Mouse (Mus musculus): ENCODE data around the gene Tlr9. TPM values are rescaled to one million over a fixed set of nuclear protein-coding genes. Genes with fewer than 3 reads are reported as not detected.

Tlr9 gene
- polyA plus RNA-seq, 1 experiment from 2014 or later = 0.05 TPM

DNA sequence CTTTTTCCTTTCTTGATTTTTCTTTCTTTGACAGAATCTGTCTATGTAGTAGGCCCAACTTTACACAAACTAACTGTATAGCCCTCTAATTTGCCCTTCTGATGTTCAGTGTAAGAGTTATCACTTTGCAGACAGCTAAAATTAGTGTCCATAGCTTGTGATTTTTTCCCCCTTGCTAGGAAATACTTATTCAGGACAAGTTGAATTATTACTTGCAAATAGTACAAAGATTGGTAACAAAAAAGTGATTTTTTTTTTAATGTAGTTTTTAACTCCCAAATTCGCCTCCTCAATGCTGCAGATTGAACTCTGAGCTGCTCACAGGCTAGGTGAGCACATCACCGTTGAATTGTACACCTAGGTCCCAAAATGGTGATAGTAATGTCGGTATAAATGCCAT lies 42.4 kb upstream of the Tlr9 start:
- Histone ChIP-seq H3K36me3 (ENCODE audit: control insufficient read depth, insufficient read depth, low read length) (peaks cover 32% of the 10 kb centered on the region), H3K4me3 (ENCODE audit: low read depth, low read length) (no peak overlapping the region), H3K27me3 (ENCODE audit: control insufficient read depth, insufficient read depth, low read length) (no peaks in the 10 kb centered on the region), H3K4me1 (replicated peaks; ENCODE audit: control insufficient read depth, insufficient read depth) (no peaks in the 10 kb centered on the region), H3K9me3 (ENCODE audit: control insufficient read depth, low read length) (no peaks in the 10 kb centered on the region), H3K9ac (ENCODE audit: low read length) (no peak overlapping the region), H3K4me2 (replicated peaks; ENCODE audit: low read depth) (no peak overlapping the region), H3K27ac (replicated peaks) (no peak overlapping the region)
- 89% methylated on average over 3 of the region's 3 CpGs for WGBS
- TF ChIP-seq EP300 (optimal IDR thresholded peaks at IDR 0.05) = no peak
- no peak for TF ChIP-seq CTCF (IDR thresholded peaks at IDR 0.05; ENCODE audit: low read depth)
- DNase-seq (ENCODE audit: low spot score) (no peak), ATAC-seq (ENCODE audit: low FRiP score, low TSS enrichment) (no peak)

DNA sequence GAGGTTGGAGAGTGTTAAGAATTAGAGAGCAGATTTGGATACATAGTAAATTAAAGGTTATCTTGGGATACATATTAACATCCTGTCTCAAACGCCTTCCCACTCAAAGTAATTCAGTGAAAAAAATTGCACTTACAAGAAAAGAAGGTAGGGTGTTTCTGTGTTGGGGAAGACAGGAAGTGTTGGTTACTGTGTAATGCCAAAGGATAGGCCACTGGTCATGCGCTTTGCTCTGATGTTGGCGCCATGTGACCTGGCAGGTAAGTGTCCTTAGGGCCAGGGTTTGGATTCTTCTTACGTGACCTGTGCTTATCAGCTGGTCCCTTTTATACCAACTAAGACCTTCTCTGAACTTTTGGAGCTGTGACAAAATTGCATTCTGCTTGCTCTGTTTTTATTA lies 40.3 kb upstream of the Tlr9 start:
- DNase-seq (ENCODE audit: low spot score) (no peak), ATAC-seq (ENCODE audit: low FRiP score, low TSS enrichment) (no peak)
- no peaks in the 10 kb centered on the region for H3K27me3 ChIP-seq (ENCODE audit: control insufficient read depth, insufficient read depth, low read length)
- H3K4me3 ChIP-seq (ENCODE audit: low read depth, low read length) = no peak overlapping the region
- no peak overlapping the region for H3K27ac ChIP-seq (replicated peaks)
- no peaks in the 10 kb centered on the region for H3K9me3 ChIP-seq (ENCODE audit: control insufficient read depth, low read length)
- H3K4me1 ChIP-seq (replicated peaks; ENCODE audit: control insufficient read depth, insufficient read depth) = no peaks in the 10 kb centered on the region
- TF ChIP-seq CTCF (IDR thresholded peaks at IDR 0.05; ENCODE audit: low read depth) (no peak), EP300 (optimal IDR thresholded peaks at IDR 0.05) (no peak)
- 89% methylated on average over 4 of the region's 4 CpGs for WGBS
- no peak overlapping the region for H3K4me2 ChIP-seq (replicated peaks; ENCODE audit: low read depth)
- peaks cover 44% of the 10 kb centered on the region for H3K36me3 ChIP-seq (ENCODE audit: control insufficient read depth, insufficient read depth, low read length)
- no peak overlapping the region for H3K9ac ChIP-seq (ENCODE audit: low read length)

DNA sequence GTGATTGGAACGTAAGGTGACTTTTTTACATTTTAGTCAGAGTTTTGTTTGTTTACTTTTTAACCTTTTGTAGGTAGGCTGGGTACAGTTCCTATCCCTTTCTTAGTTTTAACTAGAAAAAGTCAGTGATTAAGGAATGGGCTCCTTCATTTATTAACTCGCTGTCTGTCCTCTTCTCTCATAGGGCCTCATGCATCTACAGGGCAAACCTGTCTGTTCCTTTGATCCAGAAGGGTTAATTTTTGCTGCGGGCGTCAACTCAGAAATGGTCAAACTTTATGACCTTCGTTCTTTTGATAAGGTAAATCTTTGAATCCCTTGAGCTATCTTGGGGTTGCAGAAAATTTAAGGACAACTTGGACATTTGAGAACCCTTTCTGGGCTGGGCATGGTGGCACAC lies 38.4 kb upstream of the Tlr9 start:
- no peaks in the 10 kb centered on the region for H3K4me1 ChIP-seq (replicated peaks; ENCODE audit: control insufficient read depth, insufficient read depth)
- WGBS = 80% methylated on average over 5 of the region's 5 CpGs

DNA sequence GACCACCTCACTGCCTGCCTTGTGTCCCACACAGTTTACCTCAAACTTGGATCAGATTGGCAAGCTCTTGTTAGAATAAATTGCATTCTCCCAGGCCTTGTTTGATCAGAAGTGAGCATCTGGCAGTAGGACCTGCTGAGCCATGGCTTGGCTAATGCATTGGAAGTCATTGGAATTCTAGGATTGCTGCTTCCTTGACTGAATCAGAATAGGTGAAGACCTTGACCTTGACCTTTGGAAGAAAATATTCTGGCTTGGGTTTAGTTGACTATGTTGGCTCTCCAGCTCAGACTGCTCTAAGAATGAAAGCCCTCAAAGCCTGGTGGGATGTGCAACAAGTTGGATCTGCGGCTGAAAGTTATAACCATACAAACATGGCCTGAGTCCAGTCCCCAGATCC lies 31.0 kb upstream of the Tlr9 start:
- WGBS = 90% methylated on average over 1 of the region's 1 CpGs
- no peak overlapping the region for H3K4me3 ChIP-seq (ENCODE audit: low read depth, low read length)
- no peak overlapping the region for H3K9ac ChIP-seq (ENCODE audit: low read length)
- no peaks in the 10 kb centered on the region for H3K4me1 ChIP-seq (replicated peaks; ENCODE audit: control insufficient read depth, insufficient read depth)
- H3K4me2 ChIP-seq (replicated peaks; ENCODE audit: low read depth) = no peak overlapping the region
- H3K27ac ChIP-seq (replicated peaks) = no peak overlapping the region
- ATAC-seq (ENCODE audit: low FRiP score, low TSS enrichment) = no peak
- no peaks in the 10 kb centered on the region for H3K9me3 ChIP-seq (ENCODE audit: control insufficient read depth, low read length)
- no peaks in the 10 kb centered on the region for H3K27me3 ChIP-seq (ENCODE audit: control insufficient read depth, insufficient read depth, low read length)
- no peak for TF ChIP-seq CTCF (IDR thresholded peaks at IDR 0.05; ENCODE audit: low read depth)
- TF ChIP-seq EP300 (optimal IDR thresholded peaks at IDR 0.05) = no peak
- peaks cover 42% of the 10 kb centered on the region for H3K36me3 ChIP-seq (ENCODE audit: control insufficient read depth, insufficient read depth, low read length)
- no peak for DNase-seq (ENCODE audit: low spot score)

More for the DNA sequence above, 38.4 kb upstream of the Tlr9 start:
- Histone ChIP-seq H3K27me3 (ENCODE audit: control insufficient read depth, insufficient read depth, low read length) (no peaks in the 10 kb centered on the region), H3K27ac (replicated peaks) (no peak overlapping the region), H3K9ac (ENCODE audit: low read length) (no peak overlapping the region), H3K36me3 (ENCODE audit: control insufficient read depth, insufficient read depth, low read length) (peaks cover 56% of the 10 kb centered on the region), H3K4me2 (replicated peaks; ENCODE audit: low read depth) (no peak overlapping the region), H3K4me3 (ENCODE audit: low read depth, low read length) (no peak overlapping the region), H3K9me3 (ENCODE audit: control insufficient read depth, low read length) (no peaks in the 10 kb centered on the region)
- no peak for TF ChIP-seq CTCF (IDR thresholded peaks at IDR 0.05; ENCODE audit: low read depth)
- ATAC-seq (ENCODE audit: low FRiP score, low TSS enrichment) (no peak), DNase-seq (ENCODE audit: low spot score) (no peak)

DNA sequence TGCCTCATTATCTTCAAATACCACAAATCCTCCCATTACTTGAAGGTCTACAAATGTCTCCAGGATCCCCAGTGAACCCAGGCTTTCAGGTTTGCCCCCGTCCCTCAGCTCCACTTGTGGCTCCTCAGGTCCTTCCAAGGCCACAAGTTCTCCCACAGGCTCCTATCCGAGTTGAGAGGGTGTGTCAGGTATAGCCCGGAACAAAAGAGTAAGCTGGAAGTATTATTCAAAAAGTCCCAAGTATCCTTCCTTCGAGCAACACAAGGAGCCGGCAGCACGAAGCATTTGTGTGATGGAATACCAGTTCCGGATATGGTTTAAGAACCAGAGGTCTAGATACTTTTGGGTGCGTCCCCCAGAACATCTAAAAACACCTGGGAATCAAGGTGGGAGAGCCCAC lies 30.4 kb upstream of the Tlr9 start:
- Histone ChIP-seq H3K27me3 (ENCODE audit: control insufficient read depth, insufficient read depth, low read length) (no peaks in the 10 kb centered on the region), H3K36me3 (ENCODE audit: control insufficient read depth, insufficient read depth, low read length) (peaks cover 38% of the 10 kb centered on the region), H3K9ac (ENCODE audit: low read length) (no peak overlapping the region), H3K4me2 (replicated peaks; ENCODE audit: low read depth) (no peak overlapping the region), H3K27ac (replicated peaks) (no peak overlapping the region), H3K4me3 (ENCODE audit: low read depth, low read length) (no peak overlapping the region), H3K9me3 (ENCODE audit: control insufficient read depth, low read length) (no peaks in the 10 kb centered on the region), H3K4me1 (replicated peaks; ENCODE audit: control insufficient read depth, insufficient read depth) (no peaks in the 10 kb centered on the region)
- ATAC-seq (ENCODE audit: low FRiP score, low TSS enrichment) = no peak
- 89% methylated on average over 8 of the region's 8 CpGs for WGBS
- no peak for DNase-seq (ENCODE audit: low spot score)
- TF ChIP-seq EP300 (optimal IDR thresholded peaks at IDR 0.05) (no peak), CTCF (IDR thresholded peaks at IDR 0.05; ENCODE audit: low read depth) (no peak)

DNA sequence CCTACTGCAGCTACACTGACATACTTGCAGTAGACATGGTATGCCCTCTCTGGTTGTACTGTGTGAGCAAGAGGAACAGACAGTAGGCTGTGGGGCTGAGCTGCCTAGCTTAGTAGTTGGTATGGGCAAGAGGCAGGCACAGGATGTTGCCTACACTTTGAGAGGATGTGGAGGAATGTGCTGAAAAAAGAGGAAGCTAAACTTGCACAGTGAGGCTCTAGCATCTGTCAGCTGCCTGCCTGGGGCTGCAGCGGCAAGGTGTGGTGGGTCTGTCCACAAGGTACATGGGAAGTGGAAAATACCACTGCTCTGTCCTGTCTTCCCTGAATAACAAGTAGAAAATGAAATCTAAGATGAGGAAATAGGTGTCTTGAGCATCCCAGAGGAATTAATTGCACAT lies 29.4 kb upstream of the Tlr9 start:
- Histone ChIP-seq H3K36me3 (ENCODE audit: control insufficient read depth, insufficient read depth, low read length) (peaks cover 29% of the 10 kb centered on the region), H3K4me2 (replicated peaks; ENCODE audit: low read depth) (no peak overlapping the region), H3K4me1 (replicated peaks; ENCODE audit: control insufficient read depth, insufficient read depth) (no peaks in the 10 kb centered on the region), H3K9ac (ENCODE audit: low read length) (no peak overlapping the region), H3K27ac (replicated peaks) (no peak overlapping the region), H3K9me3 (ENCODE audit: control insufficient read depth, low read length) (no peaks in the 10 kb centered on the region), H3K27me3 (ENCODE audit: control insufficient read depth, insufficient read depth, low read length) (no peaks in the 10 kb centered on the region), H3K4me3 (ENCODE audit: low read depth, low read length) (no peak overlapping the region)
- DNase-seq (ENCODE audit: low spot score) (no peak), ATAC-seq (ENCODE audit: low FRiP score, low TSS enrichment) (no peak)
- no peak for TF ChIP-seq CTCF (IDR thresholded peaks at IDR 0.05; ENCODE audit: low read depth)
- no peak for TF ChIP-seq EP300 (optimal IDR thresholded peaks at IDR 0.05)
- WGBS = 85% methylated on average over 1 of the region's 1 CpGs

Measured in stomach, postnatal 0 days (tissue).